Mouse (Mus musculus) urinary bladder, postnatal 10 days (tissue): Measurements from ENCODE around the gene Hcn3.

ENCODE experiments used
- DNase-seq: peaks from one replicate; pipeline ENCODE4 v3.0.0; 2022; ENCODE audit warnings: low spot score

The Hcn3 gene

DNA sequence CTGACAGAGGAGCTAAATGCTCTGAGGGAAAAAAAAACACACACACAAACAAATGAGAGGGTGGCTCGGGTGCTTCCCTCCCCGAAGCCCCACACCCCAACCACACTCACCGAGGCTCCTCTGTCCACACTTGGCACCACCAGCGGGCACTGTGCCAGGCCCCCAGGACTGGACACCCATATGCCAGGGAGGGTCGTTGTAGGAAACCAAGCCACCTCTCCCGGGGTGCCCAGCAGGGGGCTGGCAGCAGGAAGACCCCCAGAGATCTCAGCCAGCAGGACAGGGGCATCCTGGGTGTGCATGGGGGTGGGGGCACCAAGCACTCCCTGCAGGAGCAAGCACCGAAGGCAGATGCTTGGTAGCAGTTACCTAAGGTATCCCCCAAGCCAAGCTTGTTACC lies 59.2 kb downstream of the Hcn3 start, which contains the start of gene Gm43738:
Gene Gm43738, minus strand, starts transcription at position 289 of the 400 bp plus-strand sequence.
- no peak for DNase-seq
